Mouse (Mus musculus): ENCODE measurements around the gene Znhit6. TPM values are rescaled to one million over a fixed set of nuclear protein-coding genes. Genes with fewer than 3 reads are reported as not detected.

The Znhit6 gene
- polyA plus RNA-seq, 2 experiments from 2014 or later: 30.0 to 32.6 TPM

DNA sequence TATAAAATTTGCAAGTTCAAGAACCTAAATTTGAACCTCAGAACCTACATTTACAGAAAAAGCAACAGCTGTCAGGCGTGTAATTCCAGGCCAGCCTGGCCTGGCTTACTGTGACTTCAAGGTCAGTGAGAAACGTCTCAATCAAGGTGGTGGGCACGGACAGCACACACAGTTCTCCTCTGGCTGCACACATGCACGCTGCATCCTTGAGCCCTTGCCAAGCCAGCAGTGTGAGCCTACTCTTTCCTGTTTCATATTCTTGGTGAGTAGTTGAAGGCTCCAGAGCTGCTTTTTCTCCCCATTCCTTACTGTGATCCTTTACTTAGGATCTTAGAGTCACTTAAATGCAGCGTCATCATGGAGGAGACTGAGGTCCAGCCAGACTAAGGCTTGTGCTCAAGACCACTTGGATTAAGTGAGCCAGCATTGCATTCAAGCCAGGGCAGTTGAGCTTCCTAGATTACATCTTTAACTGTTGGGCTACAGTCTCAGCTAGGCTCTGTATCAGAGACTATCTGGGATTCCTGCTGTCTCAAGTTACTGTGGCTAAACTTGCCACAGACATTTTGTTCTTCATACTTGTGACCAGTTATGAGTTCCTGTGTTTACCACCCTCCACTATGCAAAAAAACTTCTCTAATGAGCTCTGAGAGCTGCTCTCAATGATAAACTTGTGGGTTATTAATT, 29.6 kb downstream of the Znhit6 start:
- ATAC-seq: no peak

DNA sequence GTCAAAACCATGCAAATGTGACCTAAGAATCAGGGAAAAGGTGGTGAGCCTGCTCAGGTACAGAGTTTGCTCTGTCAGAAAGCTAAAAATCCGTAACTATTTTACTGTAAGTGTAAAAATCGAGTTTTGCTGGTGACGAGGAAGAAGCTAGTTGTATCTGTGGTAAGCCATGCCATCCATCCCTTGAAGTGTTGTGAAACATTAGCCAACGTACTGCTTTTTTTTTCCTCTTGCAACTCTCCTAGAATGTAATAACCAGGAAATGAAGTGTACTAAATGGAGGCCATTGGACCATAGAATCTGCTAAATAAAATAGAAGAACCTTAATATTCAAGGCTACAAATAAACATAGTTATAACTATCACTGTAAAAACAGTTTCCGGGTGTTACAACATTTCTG, 32.3 kb downstream of the Znhit6 start:
- ATAC-seq: no peak

DNA sequence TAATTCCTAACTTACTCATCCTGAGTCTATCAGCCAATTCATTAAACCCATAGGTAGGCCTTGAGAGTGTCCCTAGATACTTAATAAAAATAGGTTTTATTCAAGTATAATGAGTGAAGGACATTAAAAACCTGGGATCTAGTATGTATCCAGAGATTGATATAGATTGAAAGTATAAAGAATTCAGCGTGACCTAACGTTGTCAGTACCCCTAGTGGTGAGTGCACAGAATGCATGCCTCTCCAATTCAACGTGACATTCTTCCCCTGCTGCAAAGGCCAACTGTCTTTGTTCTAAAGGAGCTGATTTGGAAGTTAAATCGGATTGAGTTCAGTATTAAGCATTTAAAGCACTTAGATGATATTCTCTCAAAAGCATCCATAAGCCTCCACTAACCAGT, 36.7 kb downstream of the Znhit6 start:
- peak; percentile 80 for ATAC-seq

DNA sequence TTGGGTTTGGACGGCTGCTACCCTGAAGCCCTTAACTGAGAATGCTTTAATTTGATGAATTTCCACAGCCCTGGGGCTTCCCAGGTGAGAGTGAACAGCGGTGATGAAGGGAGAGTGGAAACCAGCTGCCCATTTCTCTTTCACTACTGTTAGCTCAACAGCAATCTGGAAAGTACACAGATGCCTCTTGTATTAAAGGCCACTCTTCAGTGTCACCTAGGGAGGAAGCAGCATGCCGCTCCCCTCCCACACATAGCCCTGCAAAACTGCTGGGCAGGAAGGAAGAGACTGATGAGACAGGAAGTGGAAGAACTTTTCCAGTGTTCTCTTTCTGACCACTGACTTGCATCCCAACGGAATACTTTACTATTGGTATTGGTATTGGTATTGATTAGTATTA, 37.2 kb downstream of the Znhit6 start:
- peak; percentile 61 for ATAC-seq

DNA sequence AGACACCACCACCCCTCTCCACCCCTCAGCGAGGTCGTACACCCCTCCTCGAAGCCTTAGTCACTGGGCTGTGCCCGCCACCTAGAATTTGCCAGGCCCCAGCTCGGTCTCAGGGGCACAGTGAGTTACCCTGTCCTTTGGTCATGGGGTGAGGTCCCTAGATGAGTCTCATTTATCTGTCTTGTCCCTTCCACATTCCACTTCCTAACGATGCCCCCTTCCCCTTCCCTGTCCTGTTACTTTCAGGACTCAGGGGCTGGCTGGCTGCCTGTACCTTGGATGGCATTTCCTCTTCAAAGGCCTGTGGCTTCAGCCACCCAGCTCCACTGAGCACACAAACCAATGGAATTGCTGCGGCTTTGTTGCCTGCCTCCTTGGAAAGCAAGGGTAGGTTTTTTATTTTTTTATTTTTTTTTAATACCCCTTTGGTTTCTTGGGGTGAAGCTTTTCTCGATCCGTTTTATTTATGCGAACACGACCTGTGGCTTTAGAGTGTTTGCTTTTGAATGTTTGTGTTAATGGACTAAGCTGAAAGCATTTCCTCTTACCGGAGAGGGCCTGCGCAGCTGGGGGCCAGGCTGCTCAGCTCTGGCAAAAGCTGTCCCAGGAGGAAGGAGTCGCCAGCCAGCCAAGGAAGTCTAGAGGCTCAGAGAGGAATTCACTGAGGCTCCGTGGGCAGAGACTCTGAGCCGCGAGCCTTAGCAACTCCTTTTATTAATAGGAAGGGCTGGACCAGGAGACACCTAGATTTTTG, 38.5 kb downstream of the Znhit6 start:
- ATAC-seq: no peak

DNA sequence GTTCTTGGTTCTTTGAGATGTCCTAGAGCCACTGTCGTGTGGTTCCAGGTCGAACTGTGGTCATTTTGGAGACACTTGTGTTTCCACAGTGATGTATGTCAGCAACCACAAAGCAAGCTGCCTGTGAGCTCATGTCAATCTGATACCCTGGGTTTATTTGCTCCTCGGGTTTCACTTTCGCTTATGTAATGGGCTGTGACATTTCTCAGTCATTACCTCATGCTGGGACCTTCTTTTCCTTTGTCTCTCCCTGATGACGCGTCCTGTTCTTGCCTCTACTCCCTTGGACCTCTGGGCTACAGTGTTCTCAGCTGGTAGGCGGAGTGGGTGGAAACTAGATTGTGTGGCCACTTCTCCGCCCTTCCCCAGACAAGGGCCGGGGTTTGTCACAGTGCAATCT, 42.3 kb downstream of the Znhit6 start:
- peak; percentile 91 for ATAC-seq

DNA sequence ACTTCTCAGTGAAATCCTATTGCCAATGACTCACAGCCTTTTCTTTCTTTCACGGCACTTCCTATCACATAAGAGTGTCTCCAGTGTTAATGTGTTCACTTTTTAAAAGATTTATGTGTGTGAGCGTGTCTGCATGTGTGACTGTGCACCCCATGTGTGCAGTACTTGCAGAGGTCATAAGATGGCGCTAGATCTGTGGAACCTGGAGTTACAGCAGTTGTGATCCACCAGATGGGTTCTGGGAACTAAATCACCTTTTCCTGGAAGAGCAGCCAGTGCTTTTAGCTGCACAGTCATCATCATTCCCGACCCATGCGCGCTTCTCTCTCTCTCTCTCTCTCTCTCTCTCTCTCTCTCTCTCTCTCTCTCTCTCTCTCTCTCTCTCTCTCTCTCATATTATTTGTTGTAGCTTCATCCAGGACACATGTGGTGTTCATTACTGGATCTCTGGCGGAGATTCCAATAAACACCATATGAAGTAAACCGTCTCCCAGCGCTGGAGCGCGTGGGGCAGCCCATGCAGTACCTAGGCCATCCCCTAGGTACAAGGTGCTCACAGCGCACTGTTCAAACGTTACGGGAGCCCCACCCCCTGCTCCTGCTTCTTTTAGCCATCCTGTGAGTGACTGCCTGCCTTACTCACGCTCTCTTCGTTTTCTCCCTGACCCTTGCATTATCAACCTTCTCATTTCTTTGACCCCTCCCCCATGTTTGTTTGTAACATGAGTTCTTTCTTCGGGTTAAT, 43.8 kb downstream of the Znhit6 start:
- ATAC-seq: no peak

DNA sequence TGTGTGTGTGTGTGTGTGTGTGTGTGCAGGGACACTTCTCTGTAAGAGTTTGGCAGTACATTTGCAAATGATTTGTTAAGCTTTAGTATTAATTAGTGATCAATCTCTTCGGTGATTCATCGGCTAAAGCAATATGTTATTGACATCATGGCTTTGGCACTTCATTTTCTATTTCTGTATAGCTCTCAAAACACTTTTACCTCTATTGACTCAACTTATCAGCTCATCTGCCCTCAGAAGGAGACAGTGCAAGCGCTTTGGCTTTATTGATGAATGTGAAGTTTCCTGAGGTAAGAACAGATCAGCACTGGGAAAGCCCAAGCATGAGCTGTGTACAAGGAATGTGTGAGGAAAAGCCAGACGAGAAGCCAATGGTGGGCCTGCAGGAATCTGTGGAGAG, 45.2 kb downstream of the Znhit6 start:
- ATAC-seq: no peak

DNA sequence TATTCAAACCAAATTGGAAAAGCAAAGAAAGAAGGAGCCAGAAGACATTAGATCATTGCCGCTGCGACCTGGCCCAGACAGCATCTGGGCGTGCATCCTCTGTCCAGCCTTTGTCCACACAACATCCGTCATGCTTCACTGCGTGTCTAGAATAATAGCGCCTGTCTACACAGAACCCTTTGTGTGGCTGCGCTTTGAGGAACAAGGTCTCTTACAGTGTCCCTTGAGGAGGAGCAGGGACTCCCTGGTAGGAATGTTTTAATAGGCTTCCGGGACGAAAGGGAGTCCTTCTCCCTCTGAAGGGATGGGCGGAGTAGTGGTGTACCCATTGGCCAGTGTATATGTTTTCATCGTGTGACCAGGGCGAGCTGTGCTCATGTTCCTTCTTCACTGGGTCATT, 47.0 kb downstream of the Znhit6 start:
- ATAC-seq: no peak

DNA sequence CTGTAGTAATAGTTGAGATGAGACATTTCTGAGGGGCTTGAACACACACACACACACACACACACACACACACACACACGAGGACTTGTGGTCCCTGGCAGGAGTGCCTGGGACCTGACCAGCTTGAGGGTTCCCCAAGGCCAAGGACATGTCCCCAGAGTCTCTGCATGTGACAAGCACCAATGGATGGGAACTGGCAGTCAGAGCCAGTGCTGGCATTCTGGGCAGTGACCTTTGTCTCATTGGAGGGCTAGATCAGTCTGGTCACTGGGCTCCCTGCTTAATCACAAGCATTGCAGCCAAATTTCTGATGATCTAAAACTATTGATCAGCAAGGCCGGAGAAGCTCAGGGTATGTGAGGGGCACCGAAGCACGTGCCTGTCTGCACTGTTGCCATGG, 48.8 kb downstream of the Znhit6 start:
- no peak for ATAC-seq

DNA sequence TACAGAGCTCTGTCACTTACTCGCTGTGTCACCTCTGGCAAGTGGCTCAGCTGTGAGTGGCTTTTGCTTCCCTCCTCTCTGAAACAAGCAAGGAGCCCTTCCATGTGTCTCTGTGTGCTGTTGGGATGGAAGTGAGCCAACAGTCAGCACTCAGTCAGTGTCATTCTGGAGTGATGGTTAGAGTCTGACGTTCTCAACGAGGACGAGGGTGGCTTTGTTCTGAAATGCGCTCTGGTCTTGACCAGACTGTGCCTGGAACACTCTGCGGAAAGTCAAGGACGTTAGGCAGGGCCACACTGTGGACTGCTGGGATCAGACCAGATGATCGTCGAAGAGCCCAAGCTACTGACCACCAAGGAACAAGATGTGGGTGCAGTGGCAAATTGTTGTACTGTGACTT, 49.5 kb downstream of the Znhit6 start:
- no peak for ATAC-seq

DNA sequence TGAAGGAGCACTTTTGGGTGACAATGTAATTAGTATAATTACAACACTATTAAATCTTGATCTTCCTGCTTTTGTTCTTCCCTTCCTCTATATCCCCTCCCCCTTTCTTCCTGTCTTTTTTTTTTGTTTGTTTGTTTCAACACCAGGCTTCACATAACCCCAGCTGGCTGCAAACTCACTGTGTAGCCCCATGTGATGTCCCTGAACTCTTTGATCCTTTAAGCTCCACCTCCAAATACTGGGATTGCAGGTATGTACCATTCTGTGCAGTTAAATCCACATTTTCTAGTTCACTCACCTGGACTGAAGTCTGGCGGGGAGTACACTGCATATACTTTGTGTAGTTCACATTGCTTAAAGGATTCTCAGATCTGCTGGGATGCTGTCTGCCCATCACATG, 50.1 kb downstream of the Znhit6 start:
- ATAC-seq: no peak

DNA sequence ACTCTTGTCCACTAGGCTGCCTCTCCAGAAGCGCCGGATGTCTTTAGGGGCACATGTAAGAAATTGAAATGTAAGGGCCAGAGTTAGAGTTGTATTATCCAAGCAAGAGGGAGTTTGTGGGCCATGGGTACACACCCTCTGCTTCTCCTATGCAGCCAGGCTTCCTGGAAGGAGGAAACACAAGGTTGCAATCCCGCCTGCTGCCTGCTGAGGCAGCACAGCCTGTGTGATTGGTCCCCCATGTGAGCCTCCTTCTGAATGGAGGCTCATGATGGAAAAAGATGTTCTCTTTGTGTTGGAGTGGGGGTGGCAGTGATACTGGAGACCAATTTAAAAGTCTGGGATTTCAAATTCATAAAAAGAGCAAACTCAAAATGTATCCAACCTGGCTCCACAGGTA, 51.8 kb downstream of the Znhit6 start:
- ATAC-seq: no peak

DNA sequence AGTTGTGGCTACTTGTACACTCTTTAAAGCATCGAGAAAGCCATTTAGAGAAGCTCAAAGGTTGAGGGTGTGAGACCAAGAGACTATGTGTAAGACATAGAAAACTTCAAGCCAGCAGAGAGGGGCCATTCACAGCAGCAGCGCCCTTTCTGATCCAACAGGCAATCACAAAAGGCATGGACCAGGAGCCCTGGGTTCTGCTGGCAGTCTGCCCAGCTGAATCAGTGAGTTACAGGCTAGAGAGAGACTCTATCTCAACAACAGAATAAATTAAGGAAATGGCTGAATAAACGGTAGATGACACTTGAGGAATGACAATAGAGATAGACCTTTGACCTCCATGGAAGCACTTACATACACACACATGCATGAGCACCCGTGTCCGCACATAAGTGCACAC, 52.6 kb downstream of the Znhit6 start:
- ATAC-seq: no peak

DNA sequence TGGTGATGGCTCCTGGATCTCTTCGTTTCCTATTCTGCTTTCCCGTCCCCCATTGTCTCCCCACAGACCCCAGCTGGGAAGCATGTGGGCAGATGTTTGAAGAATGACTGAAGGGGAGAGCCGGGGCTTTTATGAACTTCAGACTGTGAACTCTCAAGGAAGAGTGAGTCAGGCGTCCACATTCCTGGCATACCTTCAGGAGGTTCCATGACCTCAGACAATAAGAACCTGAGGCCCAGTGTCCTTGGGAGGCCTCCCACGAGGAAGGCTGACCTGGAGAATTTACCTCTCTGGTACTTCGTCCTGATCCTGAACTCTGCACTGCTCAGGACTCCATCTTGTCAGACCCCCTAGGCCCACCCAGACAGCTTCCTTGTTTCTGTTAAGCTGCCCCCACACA, 56.9 kb downstream of the Znhit6 start:
- no peak for ATAC-seq

DNA sequence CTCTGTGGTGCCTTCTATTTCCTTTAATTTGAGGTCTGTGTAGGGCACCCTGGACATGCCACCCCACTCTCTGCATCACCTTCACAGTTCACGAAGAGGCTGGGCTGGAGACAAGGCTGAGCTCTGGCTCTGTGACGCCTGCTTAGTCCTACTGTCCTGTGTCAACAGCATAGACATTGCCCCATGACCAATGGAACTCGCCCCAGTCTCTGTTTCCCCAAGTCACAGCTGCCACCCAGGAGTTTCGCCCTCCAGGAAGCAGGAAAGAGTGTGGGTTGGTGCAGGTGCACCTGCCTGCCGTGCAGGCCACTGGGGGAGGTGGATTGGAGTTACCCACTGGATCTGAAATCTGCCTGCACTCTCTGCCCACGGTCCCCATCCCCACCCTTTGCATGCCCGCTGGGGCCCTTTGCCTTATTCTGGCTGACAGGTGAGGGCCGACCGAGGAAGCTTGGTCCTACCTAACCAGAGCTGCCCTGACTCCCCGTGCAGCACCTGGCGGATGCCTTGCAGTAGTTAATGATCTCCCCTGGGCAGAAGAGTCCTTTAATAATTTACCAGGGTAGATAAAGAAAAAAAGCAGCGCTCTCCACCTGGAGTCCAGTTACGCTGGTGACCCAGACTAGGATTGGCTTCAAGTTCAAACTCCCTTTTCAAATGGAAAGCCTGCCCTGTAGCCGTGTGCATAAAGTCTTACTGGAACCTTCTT, 58.2 kb downstream of the Znhit6 start:
- ATAC-seq: no peak

DNA sequence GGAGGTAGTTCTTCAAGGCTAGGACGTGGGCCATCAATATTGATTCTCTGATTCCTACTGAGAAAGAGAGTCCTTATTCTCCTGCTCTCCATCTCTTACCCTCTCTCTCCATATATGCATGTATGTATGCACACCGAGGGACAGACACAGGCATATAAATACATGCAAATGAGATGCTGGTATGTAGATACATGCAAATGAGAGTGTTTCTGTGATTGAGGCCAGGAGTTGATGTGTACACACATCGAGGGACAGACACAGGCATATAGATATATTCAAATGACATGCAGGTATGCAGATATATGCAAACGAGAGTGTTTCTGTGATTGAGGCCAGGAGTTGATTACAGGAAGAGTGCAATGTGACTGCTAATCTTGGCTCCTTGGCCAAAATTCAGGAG, 64.2 kb downstream of the Znhit6 start:
- no peak for ATAC-seq

DNA sequence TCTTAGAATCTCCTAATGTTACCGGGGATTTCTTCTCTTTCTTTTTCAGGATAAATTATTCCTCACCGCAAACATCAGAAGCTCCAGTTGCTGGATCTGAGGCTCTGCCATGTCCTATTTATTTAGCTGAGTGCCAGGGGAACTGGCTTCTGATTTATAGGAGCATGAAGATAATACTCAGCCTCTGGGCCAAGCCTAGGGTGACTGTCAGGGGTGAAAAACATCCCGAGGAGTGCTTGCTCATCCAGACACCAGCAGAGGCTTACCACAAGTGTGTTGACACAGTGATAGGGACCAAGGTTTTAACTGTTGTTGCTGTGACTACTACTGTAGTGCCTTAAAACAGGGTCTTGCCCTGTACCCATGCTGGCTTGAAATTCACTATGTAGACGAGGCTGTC, 64.6 kb downstream of the Znhit6 start:
- ATAC-seq: no peak

DNA sequence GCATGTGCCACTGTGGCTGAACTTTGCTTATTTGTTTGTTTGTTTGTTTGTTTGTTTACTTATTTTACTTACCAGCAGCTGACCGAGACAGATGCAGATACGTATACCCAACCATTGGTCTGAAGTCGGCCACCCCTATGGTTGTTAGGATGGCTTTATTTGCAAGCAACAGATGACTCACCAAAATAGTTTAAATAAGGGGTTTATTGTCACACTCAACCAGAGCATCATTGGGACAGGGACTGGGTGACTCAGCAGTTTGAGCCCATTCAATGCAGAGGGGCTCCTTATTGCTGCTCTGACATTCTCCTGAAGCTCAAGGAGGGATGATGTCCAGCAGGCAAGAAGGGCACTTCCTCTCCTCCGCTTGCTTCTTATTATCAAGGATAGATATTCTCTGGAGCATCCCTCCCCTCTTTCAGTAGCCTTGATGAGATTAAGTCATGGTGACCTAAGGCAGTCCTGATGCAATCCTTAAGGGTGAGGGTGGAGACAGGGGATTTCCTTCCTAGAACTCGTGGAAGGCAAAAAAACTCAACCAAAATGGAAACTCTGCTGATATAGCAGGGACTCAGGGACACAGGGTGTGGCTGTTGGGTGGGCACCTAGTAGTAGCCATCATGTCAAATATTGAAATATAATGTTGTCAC, 65.2 kb downstream of the Znhit6 start:
- ATAC-seq: no peak

DNA sequence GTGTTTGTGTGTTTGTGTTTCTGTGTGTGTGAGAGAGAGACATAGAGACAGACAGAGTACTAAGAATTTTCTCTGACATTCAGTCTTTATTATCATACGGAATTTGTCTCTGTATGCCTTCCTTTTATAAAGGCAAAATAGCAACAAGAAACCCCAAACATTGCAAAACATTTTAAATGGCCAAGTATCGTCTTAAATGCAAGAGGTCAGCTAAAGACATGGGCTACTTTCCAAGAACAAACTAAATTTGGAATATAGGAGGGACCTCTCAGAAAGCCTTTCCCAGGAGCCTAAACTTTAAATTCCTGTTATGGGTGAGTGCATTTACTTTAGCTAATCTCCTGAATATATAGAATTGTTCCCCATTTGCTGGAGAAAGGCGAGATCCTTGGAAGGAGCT, 65.9 kb downstream of the Znhit6 start:
- no peak for ATAC-seq

DNA sequence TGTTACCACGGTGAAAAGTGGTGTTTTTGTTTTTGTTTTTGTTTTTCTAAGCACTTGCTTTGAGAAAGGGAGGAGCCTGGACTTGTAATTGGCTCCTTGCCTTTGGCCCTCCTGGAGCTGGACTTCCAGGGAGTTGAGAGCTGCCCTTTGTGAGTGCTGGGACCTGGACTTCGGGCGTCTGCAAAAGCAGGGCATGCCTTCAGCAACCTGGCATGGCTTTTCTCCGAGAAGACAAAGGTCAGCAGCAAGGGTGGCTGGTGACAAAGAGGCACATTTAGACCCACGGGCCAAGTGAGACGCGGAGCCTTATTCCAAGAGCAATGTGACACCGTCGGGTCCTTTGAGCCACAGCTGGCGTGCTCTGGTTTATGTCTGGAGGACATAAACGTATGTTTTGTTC, 66.9 kb downstream of the Znhit6 start:
- ATAC-seq: no peak

DNA sequence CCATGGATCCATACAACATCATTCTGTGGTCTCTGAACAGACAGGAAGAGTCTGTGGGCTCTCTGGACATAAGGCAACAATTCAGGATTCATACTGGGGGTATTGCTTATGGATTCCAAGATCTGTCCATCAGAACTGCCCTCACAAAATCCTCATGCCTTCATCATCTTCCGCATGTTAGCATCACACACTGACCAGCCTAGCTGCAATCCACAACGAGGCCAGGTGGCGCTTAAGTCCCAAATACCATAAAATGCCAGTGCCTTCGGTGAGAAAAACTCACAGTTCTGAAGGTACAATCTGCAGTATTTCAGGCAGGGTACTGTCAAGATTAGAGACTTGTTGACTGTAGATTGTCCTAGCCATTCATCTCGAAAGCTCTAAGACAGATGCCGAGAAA, 69.5 kb downstream of the Znhit6 start:
- ATAC-seq: no peak

DNA sequence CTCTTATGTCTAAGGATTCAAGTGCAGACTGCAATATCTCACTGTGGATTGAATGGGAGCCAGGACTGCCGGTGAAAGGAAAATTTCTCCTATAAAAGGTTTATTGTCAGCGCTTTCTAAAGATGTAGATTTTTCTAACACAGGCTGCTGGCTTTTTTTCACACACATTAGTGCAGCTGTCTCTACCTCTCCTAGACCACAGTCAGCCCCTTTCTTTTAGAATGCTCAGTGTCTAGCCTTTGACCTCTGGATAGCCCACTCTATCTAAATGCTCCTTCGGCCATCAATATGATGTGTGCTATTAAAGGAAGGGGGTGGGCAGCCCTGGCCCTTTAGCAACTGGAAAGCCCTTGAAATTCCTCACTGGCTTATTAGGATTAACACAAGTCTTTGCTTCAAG, 70.0 kb downstream of the Znhit6 start:
- ATAC-seq: no peak
